Mouse (Mus musculus): ENCODE results near the gene Vwf.

Gene Vwf

DNA sequence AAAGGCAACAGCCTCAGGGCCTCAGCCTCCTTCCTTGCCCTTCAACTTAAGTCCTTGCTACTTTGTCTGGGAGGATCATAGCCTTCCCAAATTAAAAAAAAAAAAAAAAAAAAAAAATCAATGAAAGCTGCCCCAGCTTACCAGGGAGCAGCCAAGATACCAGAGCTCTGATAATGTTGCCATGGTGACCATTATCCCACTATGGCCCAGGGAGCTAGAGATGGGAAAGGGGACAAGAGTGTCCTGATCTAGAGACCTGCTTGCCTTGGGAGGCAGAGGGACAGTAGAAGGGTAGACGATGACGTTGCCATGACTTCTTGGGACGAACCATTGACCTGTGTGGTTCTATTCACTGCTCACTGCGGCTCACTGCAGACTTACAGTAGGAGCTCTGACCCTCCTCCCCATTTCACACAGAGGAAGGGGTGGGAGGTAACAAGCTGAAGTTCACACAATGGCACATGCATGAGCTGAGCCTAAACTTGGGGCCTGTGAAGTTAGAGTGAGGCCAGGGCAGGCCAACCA, 39.5 kb downstream of the Vwf start:
- DNase-seq (ENCODE audit: low spot score in 2 of 2), result no peak

- DNase-seq (ENCODE audit: low spot score in 2 of 2), result no peak
Measured at GRCm38 (mm10) chr6:125588241-125588640, 41.7 kb downstream of the Vwf start.

- no peak for DNase-seq (ENCODE audit: low spot score in 2 of 2)
Measured at GRCm38 (mm10) chr6:125589075-125589474, 42.5 kb downstream of the Vwf start.

DNA sequence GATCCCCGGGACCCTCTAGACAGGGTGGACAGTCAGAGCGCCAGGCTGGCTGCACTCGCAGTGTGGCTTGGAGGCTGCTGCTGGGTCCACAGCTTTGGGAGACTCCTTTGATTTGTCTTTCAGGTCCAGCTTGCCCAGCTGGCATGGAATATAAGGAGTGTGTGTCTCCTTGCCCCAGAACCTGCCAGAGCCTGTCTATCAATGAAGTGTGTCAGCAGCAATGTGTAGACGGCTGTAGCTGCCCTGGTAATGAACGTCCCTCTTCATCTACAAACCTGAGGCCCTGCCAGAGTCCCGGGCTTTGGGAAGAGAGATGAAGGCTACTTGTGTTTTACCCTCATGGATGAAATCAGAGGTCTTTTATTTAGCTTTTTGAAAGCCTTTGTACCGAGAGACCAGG, 43.5 kb downstream of the Vwf start:
- DNase-seq (ENCODE audit: low spot score in 2 of 2), result no peak

DNA sequence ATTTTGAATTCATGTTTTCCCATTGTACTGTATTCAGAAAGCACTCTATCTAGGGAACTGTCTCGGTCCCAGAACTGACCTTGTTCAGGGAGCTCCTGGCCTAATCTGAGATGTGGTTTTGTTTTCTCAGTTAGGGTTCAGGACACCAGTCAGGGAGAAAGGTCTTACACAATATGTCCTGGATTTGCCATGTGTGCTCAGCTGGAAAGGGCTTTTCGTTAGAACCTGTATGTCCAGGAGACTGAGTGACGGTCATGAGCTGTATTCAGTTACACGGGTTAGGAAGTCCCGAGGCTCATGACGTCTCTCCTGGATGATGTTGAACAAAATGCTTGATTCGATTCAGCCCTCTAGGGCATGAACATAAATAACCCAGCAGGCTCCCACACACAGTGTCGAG, 43.9 kb downstream of the Vwf start:
- no peak for DNase-seq (ENCODE audit: low spot score in 2 of 2)

GRCm38 (mm10) chr6:125591652-125592385, 45.2 kb downstream of the Vwf start:
- DNase-seq (ENCODE audit: low spot score in 2 of 2), result no peak

DNA sequence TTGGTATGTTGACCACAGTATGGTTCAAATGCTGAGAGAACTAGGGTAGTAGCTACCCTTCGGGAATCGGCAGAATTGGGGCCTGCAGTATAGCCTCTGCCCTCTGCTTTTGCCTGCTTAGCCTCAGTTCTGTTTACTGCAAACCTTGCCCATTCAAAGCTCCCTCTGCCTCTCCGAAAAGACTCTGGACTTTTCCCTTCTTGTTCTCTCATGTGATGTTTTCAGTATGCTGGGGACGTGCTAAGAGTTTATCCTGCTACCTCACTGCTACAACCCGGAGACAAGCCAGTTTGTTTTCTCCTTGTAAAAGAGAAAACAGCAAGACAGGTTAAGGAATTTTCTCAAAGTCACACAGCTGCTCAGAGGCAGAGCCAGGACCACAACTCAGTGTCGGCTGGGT, 46.0 kb downstream of the Vwf start:
- no peak for DNase-seq (ENCODE audit: low spot score in 2 of 2)

DNA sequence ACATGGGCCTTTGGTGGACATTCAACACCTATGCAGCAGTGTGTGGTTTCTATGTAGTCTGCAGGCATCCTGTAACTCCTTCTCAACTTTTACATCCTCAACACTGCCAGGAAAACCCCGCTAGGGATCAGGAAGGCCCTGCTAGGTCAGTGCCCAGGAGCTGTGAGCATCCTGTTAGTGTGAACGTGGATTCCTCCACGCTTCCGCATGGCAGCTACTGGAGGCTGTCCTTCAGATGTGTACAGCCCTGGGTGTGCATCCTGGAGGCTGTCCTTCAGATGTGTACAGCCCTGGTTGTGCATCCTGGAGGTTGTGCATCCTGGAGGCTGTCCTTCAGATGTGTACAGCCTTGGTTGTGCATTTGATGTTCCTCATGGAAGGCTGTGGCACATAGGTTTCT, 47.7 kb downstream of the Vwf start:
- DNase-seq (ENCODE audit: low spot score in 2 of 2), result no peak

DNA sequence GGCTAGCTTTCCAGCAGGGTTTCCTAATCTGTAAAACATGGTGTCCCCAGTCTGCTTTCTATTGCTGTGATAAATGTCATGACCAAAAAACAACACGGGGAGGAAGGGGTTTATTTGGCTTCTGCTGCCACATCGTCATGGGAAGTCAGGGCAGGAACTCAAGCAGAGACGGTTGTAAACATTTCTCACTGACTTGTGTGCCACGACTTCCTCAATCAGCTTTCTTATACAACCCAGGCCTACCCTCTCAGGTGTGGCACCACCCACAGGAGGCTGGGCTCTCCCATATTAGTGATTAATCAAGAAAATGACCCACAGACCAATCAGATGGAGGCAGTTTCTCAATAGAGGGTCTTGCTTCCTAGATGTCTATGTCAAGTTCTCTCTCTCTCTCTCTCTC, 48.3 kb downstream of the Vwf start:
- no peak for DNase-seq (ENCODE audit: low spot score in 2 of 2)

DNA sequence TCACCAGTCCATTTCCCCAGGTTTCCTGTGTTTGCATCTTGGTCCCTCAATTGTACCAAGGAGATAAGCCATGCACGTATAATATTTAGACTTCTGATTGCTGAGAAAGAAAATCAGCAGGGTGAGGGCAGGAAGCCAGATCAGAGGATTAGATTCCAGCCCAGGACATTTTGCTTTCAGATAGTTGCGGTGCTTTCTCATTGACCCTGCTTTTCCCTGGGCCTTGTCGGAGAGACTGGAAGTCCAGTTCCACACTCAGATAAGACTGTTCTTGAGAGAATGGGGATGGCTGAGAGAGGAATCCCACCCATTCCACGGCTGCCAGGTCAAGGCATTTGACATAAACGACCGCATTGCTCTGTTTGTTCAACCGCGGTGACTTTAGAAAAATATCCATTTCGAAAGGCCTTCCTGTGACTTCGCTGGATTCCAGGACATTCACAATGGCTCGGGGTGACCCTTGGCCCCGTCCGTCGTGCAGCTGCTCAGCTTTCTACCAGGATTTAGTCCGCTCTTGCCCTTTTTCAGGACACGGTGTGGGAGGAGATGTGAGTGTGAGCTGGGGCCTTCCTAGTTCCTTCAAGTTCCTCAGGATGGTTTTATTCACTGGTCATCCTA, 50.2 kb downstream of the Vwf start:
- DNase-seq (ENCODE audit: low spot score in 2 of 2), result peak in 1 of 2 experiments; percentile 28

DNA sequence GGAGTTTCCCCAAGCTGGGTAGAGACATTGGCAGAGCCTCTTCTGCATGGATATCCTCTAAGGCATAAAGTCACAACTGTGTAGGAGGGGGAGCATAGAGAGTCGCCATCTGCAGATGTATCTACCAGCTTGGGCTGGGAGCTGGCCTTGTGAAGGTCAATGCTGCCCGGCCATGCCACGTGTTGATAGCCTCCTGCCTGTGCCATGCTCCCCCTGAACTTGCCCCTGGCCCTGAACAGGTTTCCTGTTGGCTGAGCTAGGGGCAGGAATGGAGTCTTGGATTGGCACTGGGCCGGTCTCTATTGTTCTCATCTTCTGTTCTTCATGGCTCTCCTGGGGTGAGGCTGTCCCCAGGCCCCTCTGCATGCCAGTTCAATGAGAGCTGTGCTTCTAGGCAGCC, 51.1 kb downstream of the Vwf start:
- DNase-seq (ENCODE audit: low spot score in 2 of 2), result no peak

DNA sequence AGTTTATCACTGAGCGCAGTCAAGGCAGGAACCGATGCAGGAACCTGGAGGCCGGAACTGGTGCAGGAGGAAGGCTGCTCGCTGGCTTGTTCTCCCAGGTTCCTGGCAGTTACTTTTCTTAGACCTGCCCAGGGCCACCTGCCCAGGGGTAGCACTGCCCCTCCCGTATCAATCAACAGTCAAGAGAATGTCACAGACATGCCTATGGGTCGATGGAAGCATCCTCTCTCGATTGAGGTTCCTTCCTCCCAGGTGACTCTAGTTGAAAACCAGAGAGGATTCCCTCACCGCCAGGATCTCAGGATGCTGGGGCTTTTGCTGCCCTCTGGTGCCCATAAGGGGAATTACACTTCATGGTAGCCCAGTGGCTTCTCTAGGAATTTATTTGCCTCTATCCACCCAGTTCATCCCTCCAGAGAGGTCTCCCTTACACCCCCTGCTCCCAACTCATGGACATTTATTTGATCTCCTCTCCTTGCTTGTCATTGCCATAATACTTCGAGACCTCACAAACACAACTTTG, 53.5 kb downstream of the Vwf start:
- DNase-seq (ENCODE audit: low spot score in 2 of 2), result peak; percentile 61 to 70

- DNase-seq (ENCODE audit: low spot score in 2 of 2), result no peak
Measured at GRCm38 (mm10) chr6:125600669-125601068, 54.1 kb downstream of the Vwf start.

GRCm38 (mm10) chr6:125601190-125601589, 54.6 kb downstream of the Vwf start:
- no peak for DNase-seq (ENCODE audit: low spot score in 2 of 2)

- DNase-seq (ENCODE audit: low spot score in 2 of 2), result no peak
Measured at GRCm38 (mm10) chr6:125601748-125602147, 55.2 kb downstream of the Vwf start.

DNA sequence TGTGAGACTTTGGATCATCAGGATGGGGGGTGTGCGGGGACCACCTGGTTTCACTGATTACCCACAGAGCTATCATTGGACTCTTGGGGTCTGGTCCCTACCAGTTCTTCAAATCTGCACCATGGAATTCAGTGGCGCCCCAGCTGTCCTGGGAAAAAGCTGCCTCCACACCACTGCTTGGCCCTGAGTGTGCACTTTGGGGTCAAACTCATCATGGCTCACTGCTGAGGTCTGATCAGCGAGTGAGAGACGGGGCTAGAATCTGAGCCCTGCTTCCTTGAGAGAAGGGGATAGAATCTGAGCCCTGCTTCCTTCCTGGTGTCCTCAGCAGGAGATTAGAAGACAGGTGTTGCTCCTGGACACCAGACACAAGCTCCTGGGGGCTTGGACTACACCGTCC, 55.8 kb downstream of the Vwf start:
- DNase-seq (ENCODE audit: low spot score in 2 of 2), result no peak

DNA sequence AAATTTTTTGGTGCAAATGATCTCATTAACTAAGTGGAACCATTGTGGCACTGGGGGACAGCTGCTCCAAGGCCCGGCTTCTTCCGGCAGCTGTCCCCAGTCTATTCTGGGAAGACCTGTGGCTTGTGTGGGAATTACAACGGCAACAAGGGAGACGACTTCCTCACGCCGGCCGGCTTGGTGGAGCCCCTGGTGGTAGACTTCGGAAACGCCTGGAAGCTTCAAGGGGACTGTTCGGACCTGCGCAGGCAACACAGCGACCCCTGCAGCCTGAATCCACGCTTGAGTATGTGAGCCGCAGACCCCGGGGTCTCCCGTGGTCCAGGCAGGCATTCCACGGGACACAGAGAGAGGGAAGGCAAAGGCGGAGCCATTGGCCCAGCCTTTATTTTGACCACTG, 56.7 kb downstream of the Vwf start:
- DNase-seq (ENCODE audit: low spot score in 2 of 2), result peak; percentile 83 to 88

- peak in 1 of 2 experiments; percentile 32 for DNase-seq (ENCODE audit: low spot score in 2 of 2)
Measured at GRCm38 (mm10) chr6:125603678-125604462, 57.3 kb downstream of the Vwf start.

GRCm38 (mm10) chr6:125604463-125605191, 58.1 kb downstream of the Vwf start:
- peak; percentile 55 to 78 for DNase-seq (ENCODE audit: low spot score in 2 of 2)

DNA sequence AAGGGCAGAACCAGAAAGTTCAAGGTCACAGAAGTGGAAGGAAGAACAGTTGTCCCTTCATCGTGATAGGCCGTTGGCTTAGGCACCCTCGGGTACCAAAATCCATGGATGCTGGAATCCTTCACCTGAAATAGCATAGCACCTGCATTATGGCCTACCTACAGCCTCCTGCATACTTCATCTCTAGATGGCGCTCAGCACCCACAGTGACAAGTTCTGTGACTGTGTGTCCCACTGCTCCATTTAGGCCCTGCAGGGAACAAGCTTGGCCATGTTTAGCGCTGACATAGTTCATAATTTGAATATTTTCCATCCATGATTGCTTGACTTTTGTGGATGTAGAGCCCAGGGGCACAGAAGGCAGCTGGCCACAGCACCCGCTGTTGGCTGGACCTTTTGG, 62.5 kb downstream of the Vwf start:
- no peak for DNase-seq (ENCODE audit: low spot score in 2 of 2)

DNA sequence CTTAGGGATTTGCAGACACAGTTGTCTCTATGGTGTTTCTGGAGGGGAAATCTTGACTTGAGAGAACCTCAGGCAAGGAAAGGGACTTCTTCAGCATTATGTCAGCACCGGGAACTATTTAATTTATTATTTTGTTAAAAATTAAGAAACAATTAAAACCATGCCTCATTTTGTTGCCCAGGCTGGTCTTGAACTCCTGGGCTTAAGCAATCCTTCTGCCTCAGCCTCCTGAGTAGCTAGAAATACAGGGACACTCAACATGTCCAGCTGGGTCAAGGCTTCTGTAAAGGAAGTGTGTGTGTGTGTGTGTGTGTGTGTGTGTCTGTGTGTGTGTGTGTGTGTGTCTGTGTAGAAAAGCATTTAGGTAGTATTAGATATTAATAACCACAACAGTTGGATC, 71.3 kb downstream of the Vwf start:
- DNase-seq (ENCODE audit: low spot score in 2 of 2), result no peak

GRCm38 (mm10) chr6:125620764-125621163, 74.2 kb downstream of the Vwf start:
- no peak for DNase-seq (ENCODE audit: low spot score in 2 of 2)

All from heart, adult 9 months (tissue).